Mouse (Mus musculus) embryonic facial prominence, embryonic 14.5 days (tissue): ENCODE measurements around the gene Prune2. TPM values are rescaled to one million over a fixed set of nuclear protein-coding genes. Genes with fewer than 3 reads are reported as not detected.

Experiments used
- ATAC-seq: fragments of 200-750 bp; cut with Nextera tagmentation; 2 replicates; pipeline ENCODE4 v1.8.0; 2017; ENCODE audit warnings: low read depth, moderate number of reproducible peaks, moderate TSS enrichment
- DNase-seq: peaks from one replicate; pipeline ENCODE4 v3.0.0-alpha.2; 2015; ENCODE audit warnings: low spot score
- H3K27ac ChIP-seq: fragments of 300-500 bp; sonication (generic); replicated peaks from 2 replicates; pipeline ENCODE4 v1.5.1; 2014; ENCODE audit warnings: low read depth, mild to moderate bottlenecking, low read length, moderate library complexity
- H3K27me3 ChIP-seq: fragments of 300-500 bp; sonication (generic); replicated peaks from 2 replicates; pipeline ENCODE4 v1.6.1; 2014; ENCODE audit warnings: low read length; ENCODE audit not compliant: control insufficient read depth, insufficient read depth
- H3K36me3 ChIP-seq: fragments of 300-500 bp; sonication (generic); 2 replicates; pipeline ENCODE4 v1.6.1; 2014; ENCODE audit warnings: low read length, mixed read lengths; ENCODE audit not compliant: control insufficient read depth, insufficient read depth
- H3K4me1 ChIP-seq: fragments of 300-500 bp; sonication (generic); 2 replicates; pipeline ENCODE4 v1.6.1; 2014; ENCODE audit warnings: antibody characterized with exemption, low read length; ENCODE audit not compliant: control insufficient read depth, insufficient read depth
- H3K4me2 ChIP-seq: fragments of 300-500 bp; sonication (generic); 2 replicates; pipeline ENCODE4 v1.6.1; 2014; ENCODE audit warnings: low read depth, mild to moderate bottlenecking, low read length, moderate library complexity, mixed read lengths
- H3K4me3 ChIP-seq: fragments of 300-500 bp; sonication (generic); 2 replicates; pipeline ENCODE4 v1.5.1; 2014; ENCODE audit warnings: low read depth, mild to moderate bottlenecking, low read length
- H3K9ac ChIP-seq: fragments of 300-500 bp; sonication (generic); 2 replicates; pipeline ENCODE4 v1.6.1; 2014; ENCODE audit warnings: low read depth, mild to moderate bottlenecking, low read length, moderate library complexity, mixed read lengths
- H3K9me3 ChIP-seq: fragments of 300-500 bp; sonication (generic); 2 replicates; pipeline ENCODE4 v1.6.1; 2016; ENCODE audit warnings: low read length; ENCODE audit not compliant: control insufficient read depth
- WGBS: fragments of 180-500 bp; shearing (Covaris S2); extraction: QIAGEN DNeasy Blood & Tissue Kit; methylation state at CpG from one replicate; pipeline ENCODE4 v1.1.7; 2014; 5-methylcytosine and 5-hydroxymethylcytosine counted together
- polyA plus RNA-seq: library from polyadenylated mRNA; unstranded; fragments of >200 nt; fragmentation: Nextera tagmentation; extraction: Ambion mirVana; gene quantifications from 2 replicates; pipeline ENCODE4 v1.2.1, GENCODE M21; 2014

Gene Prune2
- polyA plus RNA-seq, 1 experiment from 2014 or later: 5.8 TPM

DNA sequence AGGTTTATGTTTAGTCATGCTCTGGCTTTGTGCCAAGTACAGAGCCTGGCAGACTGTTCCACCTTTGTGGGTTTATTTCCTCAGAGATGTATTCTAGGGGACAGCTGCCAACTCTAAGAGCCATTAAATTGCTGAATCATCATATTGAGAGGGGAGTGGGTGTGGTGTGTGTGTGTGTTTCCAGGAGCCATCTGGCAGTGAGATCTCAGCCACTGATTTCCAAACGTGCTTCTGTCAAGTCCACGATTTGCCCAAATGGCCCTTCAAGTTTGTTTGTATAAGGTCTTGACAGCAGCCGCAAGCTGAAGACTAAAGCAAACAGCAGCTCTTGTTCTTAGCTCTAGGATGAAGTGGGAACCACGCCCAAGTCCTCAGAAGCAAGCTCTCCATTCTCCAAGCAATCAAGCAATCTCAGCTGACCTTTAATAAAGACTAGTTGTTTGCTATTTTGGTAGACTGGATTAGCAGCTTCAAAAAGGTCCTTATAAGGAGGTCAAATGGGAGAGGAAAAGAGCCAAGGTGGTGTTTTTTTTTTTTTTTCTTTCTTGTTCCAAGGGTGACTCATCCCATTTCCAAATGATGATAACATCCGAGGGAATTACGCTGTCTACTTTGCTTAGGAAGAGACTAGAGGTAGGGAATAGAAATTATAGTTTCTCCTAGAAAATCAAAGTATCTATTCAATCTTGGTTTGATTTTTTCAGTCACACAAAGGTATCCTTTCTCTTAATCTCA, 55.5 kb downstream of the Prune2 start:
- ATAC-seq (0 out of 2 replicates have a peak, but pooled peaks have one; percentile 6), DNase-seq (peak; percentile 72)
- Histone ChIP-seq H3K4me1 (no peaks in the 10 kb centered on the region), H3K27me3 (no peaks in the 10 kb centered on the region), H3K4me2 (no peak overlapping the region), H3K27ac (no peak overlapping the region), H3K4me3 (no peak overlapping the region), H3K36me3 (no peaks in the 10 kb centered on the region), H3K9me3 (no peaks in the 10 kb centered on the region), H3K9ac (no peak overlapping the region)
- 31% methylated on average over 6 of the region's 6 CpGs for WGBS

GRCm38 (mm10) chr19:17013085-17013484, 57.2 kb downstream of the Prune2 start:
- Histone ChIP-seq H3K27ac (no peak overlapping the region), H3K27me3 (no peaks in the 10 kb centered on the region), H3K9ac (no peak overlapping the region), H3K9me3 (no peaks in the 10 kb centered on the region), H3K4me3 (no peak overlapping the region), H3K36me3 (no peaks in the 10 kb centered on the region), H3K4me2 (no peak overlapping the region), H3K4me1 (no peaks in the 10 kb centered on the region)
- 72% methylated on average over 2 of the region's 2 CpGs for WGBS
- ATAC-seq (no peak), DNase-seq (no peak)

GRCm38 (mm10) chr19:17014337-17015124, 58.6 kb downstream of the Prune2 start:
- H3K4me2 ChIP-seq: no peak overlapping the region
- no peaks in the 10 kb centered on the region for H3K27me3 ChIP-seq
- H3K27ac ChIP-seq: no peak overlapping the region
- no peaks in the 10 kb centered on the region for H3K4me1 ChIP-seq
- no peak overlapping the region for H3K9ac ChIP-seq
- H3K4me3 ChIP-seq: no peak overlapping the region
- H3K36me3 ChIP-seq: no peaks in the 10 kb centered on the region
- 70% methylated on average over 10 of the region's 10 CpGs for WGBS
- DNase-seq (no peak), ATAC-seq (no peak)
- H3K9me3 ChIP-seq: no peaks in the 10 kb centered on the region

DNA sequence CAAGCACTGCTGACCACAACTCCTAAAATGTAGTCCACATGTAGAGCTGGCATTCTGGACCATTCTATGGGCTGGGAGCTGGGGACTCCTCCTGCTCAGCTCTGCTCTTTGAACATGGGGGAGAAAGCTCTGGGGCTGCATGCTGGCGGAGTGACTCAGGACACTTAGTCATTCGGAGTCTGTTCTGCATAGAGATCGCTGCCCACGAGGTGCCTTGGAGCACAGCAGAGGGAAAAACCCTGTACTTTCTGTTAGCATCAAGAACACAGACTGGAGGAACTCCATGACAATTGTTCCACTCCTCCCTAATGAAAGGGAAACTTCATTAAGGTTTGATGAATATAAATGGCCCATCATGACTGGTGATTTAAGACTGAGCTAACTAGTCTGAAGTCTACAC, 68.8 kb downstream of the Prune2 start:
- no peak overlapping the region for H3K4me2 ChIP-seq
- no peaks in the 10 kb centered on the region for H3K9me3 ChIP-seq
- no peaks in the 10 kb centered on the region for H3K36me3 ChIP-seq
- no peak for ATAC-seq
- no peak overlapping the region for H3K9ac ChIP-seq
- H3K4me1 ChIP-seq: no peaks in the 10 kb centered on the region
- no peak overlapping the region for H3K27ac ChIP-seq
- H3K27me3 ChIP-seq: no peaks in the 10 kb centered on the region
- WGBS: 78% methylated on average over 4 of the region's 4 CpGs
- H3K4me3 ChIP-seq: no peak overlapping the region
- DNase-seq: no peak

DNA sequence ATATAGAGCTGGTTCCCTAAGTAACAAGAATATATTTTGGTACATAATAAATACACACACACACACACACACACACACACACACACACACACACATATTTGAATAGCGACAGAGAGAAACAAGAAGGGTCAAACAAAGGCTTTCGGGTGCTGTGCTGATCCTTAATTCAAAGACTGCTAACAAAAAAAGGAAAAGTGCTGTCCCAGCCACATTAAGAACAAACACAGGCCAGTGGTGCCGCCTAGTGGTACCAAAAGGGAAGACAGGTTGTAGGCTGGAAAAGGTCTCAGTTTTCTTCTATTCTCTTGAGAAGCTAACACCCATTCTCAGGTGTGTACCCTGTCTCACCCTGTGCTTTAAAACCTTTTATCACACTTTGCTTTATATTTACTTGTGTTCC, 74.4 kb downstream of the Prune2 start:
- Histone ChIP-seq H3K4me3 (no peak overlapping the region), H3K4me2 (no peak overlapping the region), H3K27ac (no peak overlapping the region), H3K36me3 (no peaks in the 10 kb centered on the region), H3K4me1 (no peaks in the 10 kb centered on the region), H3K9me3 (no peaks in the 10 kb centered on the region), H3K27me3 (no peaks in the 10 kb centered on the region), H3K9ac (no peak overlapping the region)
- WGBS: 8% methylated on average over 3 of the region's 3 CpGs
- DNase-seq: peak; percentile 27
- ATAC-seq: no peak

DNA sequence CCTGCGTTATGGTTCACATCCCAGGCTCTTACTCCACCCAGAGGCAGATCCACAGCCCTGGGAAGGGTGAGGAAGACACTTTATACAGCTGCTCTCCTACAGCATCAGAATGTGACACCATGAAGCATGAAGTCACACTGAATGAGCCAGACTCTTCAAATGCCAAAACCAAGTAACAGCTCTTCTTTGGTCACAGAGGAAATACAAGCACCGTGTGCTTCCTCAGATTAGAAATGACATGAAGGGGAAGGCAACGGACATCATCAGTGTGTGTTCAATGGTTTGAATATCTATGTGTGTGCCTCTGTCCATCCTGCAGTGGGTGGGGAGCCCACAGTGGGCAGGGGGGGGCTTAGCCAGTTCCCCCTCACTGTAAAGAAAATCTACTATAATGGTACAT, 76.4 kb downstream of the Prune2 start:
- H3K4me2 ChIP-seq: no peak overlapping the region
- H3K27me3 ChIP-seq: no peaks in the 10 kb centered on the region
- DNase-seq (no peak), ATAC-seq (no peak)
- H3K4me3 ChIP-seq: no peak overlapping the region
- H3K9ac ChIP-seq: no peak overlapping the region
- H3K4me1 ChIP-seq: no peaks in the 10 kb centered on the region
- WGBS: 68% methylated on average over 3 of the region's 3 CpGs
- no peaks in the 10 kb centered on the region for H3K9me3 ChIP-seq
- no peak overlapping the region for H3K27ac ChIP-seq
- H3K36me3 ChIP-seq: no peaks in the 10 kb centered on the region

DNA sequence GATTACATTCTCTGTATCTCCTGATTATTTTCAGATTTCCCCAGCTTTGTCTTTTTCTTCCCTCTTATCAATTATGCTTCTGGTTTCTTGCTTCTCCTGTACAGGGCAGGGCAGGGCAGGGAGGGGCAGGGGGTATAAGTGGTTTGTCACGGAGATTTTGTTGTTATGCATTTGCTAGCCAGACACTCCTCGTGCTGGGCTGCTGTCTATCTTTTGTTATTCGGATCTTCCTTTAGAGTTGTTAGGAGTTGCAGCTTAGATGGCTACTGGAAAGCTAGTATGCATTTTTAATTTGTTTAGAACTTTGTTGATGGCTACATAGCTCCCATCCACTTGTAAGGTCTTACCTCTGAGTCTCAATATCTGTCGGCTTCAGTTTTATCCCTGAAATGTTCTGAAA, 91.0 kb downstream of the Prune2 start:
- no peak for DNase-seq
- no peaks in the 10 kb centered on the region for H3K4me1 ChIP-seq
- no peak overlapping the region for H3K4me3 ChIP-seq
- no peaks in the 10 kb centered on the region for H3K9me3 ChIP-seq
- H3K36me3 ChIP-seq: no peaks in the 10 kb centered on the region
- no peak for ATAC-seq
- H3K27me3 ChIP-seq: no peaks in the 10 kb centered on the region
- H3K27ac ChIP-seq: no peak overlapping the region
- no peak overlapping the region for H3K4me2 ChIP-seq
- WGBS: 74% methylated on average over 4 of the region's 4 CpGs
- H3K9ac ChIP-seq: no peak overlapping the region

- WGBS: 46% methylated on average over 3 of the region's 3 CpGs
- no peak overlapping the region for H3K4me2 ChIP-seq
- ATAC-seq: no peak
These were observed 100.0 kb downstream of the Prune2 start for GRCm38 (mm10) chr19:17055892-17056291.

More at GRCm38 (mm10) chr19:17055892-17056291, 100.0 kb downstream of the Prune2 start:
- no peak overlapping the region for H3K9ac ChIP-seq
- no peaks in the 10 kb centered on the region for H3K9me3 ChIP-seq
- H3K27me3 ChIP-seq: no peaks in the 10 kb centered on the region
- H3K4me1 ChIP-seq: no peaks in the 10 kb centered on the region
- no peak for DNase-seq
- H3K27ac ChIP-seq: no peak overlapping the region
- no peaks in the 10 kb centered on the region for H3K36me3 ChIP-seq
- no peak overlapping the region for H3K4me3 ChIP-seq
